Mouse (Mus musculus): ENCODE results near the gene Tm6sf2.

DNA sequence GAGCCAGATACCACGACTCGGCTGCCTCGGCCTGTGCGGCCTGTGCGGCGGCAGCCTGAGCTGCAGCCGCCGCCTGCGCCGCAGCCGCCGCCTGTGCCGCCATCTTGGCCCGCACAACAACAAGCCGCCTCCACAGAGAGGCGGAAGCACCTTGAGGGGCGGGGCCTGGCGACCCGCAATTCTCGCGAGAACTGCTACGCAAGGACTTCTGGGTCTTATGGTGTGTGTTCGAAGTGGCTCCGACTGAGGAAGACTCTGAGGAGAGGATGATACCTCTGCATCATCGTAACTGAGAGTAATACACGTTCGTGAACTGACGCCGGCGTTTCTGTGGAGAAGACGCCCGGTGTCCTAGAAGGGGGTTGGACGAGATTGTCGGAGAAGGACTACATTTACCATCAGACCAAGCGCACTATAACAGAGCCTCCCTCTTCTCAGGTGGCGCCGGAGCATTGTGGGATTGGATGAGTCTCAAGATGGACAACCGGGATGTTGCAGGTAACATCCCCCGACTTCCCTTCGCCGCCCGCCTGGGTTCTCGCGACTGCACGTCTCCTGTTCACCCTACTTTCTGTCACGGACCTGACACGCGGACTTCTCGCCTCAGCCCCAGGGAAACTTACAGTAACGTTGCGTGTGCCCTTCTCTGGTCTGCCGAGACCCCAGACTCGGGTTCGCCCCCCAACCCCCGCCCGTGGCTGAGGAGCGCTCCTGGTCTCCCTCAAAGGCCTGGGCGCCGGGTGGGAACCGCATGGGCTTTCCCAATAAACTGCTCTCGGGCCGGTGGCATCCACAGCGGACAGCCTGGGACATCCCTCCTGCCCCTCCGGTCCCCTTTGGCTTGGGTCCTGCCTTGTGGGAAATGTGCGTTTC, 29.9 kb upstream of the Tm6sf2 start, which contains the start of the genes Mau2 and Sugp1:
- TF ChIP-seq CTCF (IDR thresholded peaks at IDR 0.05 in 2 of 3, conservative IDR thresholded peaks at IDR 0.05 in 1 of 3; ENCODE audit: control insufficient read depth in 1 of 3, insufficient read depth in 1 of 3, low read depth in 2 of 3, low read length in 3 of 3, poor library complexity in 1 of 3, severe bottlenecking in 1 of 3) (no peak), USF2 (IDR thresholded peaks at IDR 0.05; ENCODE audit: borderline replicate concordance in 1 of 2, insufficient read depth in 1 of 2, low read depth in 1 of 2, low read length in 2 of 2) (no peak), POLR2A (IDR thresholded peaks at IDR 0.05; ENCODE audit: control insufficient read depth in 1 of 2, insufficient read depth in 1 of 2, low read depth in 1 of 2, low read length in 2 of 2, poor library complexity in 1 of 2) (peak; percentile 82 to 94), ZNF384 (IDR thresholded peaks at IDR 0.05; ENCODE audit: low read depth, low read length) (no peak), NELFE (IDR thresholded peaks at IDR 0.05; ENCODE audit: low read depth, low read length) (peak; percentile 83), ZKSCAN1 (IDR thresholded peaks at IDR 0.05; ENCODE audit: low read depth, low read length) (no peak)
